Mouse (Mus musculus) megakaryocyte, embryonic 14.5 days (primary cell): ENCODE measurements at regions not wholly inside any gene's neighbourhood (a gene's known extent, or its start where the extent isn't known, plus 50 kb on each side); places are given as distances from the start of the nearest gene placed in this dataset.

Experiments used
- FLI1 ChIP-seq: IDR thresholded peaks from 2 replicates; pipeline ENCODE4 v1.6.1; 2012; ENCODE audit warnings: low read length, inconsistent platforms, mixed read lengths
- GATA1 ChIP-seq: IDR thresholded peaks from 3 replicates; pipeline ENCODE4 v1.6.1; 2012; ENCODE audit warnings: mixed read lengths, low read length, inconsistent platforms, borderline replicate concordance

- TF ChIP-seq GATA1 (no peak), FLI1 (no peak)
These were observed 192.3 kb downstream of the Parm1 start for GRCm38 (mm10) chr5:91709494-91710286.
